Mouse (Mus musculus) 3T3-L1 (cell line): ENCODE results near the gene Piezo1.

ENCODE experiments used
- DNase-seq: peaks from one replicate; pipeline ENCODE4 v3.0.0-alpha.2; 2015; ENCODE audit warnings: low read depth, low spot score

Piezo1 gene

GRCm38 (mm10) chr8:122497912-122498311 lies 53.2 kb downstream of the Piezo1 start:
- DNase-seq: no peak

- no peak for DNase-seq
These were observed 54.0 kb downstream of the Piezo1 start for GRCm38 (mm10) chr8:122497016-122497734.

GRCm38 (mm10) chr8:122488387-122488786 lies 62.7 kb downstream of the Piezo1 start:
- DNase-seq: no peak

- DNase-seq: no peak
These were observed 66.3 kb downstream of the Piezo1 start for GRCm38 (mm10) chr8:122484831-122485230.

- peak; percentile 25 for DNase-seq
These were observed 67.3 kb downstream of the Piezo1 start for GRCm38 (mm10) chr8:122483877-122484276.

GRCm38 (mm10) chr8:122482448-122482847 lies 68.7 kb downstream of the Piezo1 start:
- no peak for DNase-seq

- peak; percentile 77 for DNase-seq
These were observed 75.4 kb downstream of the Piezo1 start, which contains the start of the genes Rnf166 and Ctu2 for GRCm38 (mm10) chr8:122475580-122476320. Gene Rnf166 (minus strand): TSS chr8:122476064. Gene Ctu2 (plus strand): TSS chr8:122476143.

- DNase-seq: peak; percentile 70
These were observed 76.1 kb downstream of the Piezo1 start for GRCm38 (mm10) chr8:122474951-122475560.

- DNase-seq: no peak
These were observed 77.2 kb downstream of the Piezo1 start for GRCm38 (mm10) chr8:122473911-122474421.

GRCm38 (mm10) chr8:122470691-122471090 lies 80.4 kb downstream of the Piezo1 start:
- DNase-seq: no peak

- DNase-seq: no peak
These were observed 81.2 kb downstream of the Piezo1 start for GRCm38 (mm10) chr8:122469965-122470364.

GRCm38 (mm10) chr8:122469407-122469806 lies 81.7 kb downstream of the Piezo1 start:
- no peak for DNase-seq

GRCm38 (mm10) chr8:122467816-122468215 lies 83.3 kb downstream of the Piezo1 start:
- no peak for DNase-seq

- no peak for DNase-seq
These were observed 86.1 kb downstream of the Piezo1 start for GRCm38 (mm10) chr8:122464985-122465384.

GRCm38 (mm10) chr8:122463651-122464640 lies 87.2 kb downstream of the Piezo1 start:
- DNase-seq: no peak

GRCm38 (mm10) chr8:122462510-122462909 lies 88.6 kb downstream of the Piezo1 start:
- DNase-seq: peak; percentile 20

GRCm38 (mm10) chr8:122461473-122462148 lies 89.5 kb downstream of the Piezo1 start:
- DNase-seq: peak; percentile 87

GRCm38 (mm10) chr8:122460524-122461472 lies 90.3 kb downstream of the Piezo1 start, which contains the start of gene Snai3:
Gene Snai3 (minus strand): TSS chr8:122460733.
- peak; percentile 78 for DNase-seq

- no peak for DNase-seq
These were observed 91.1 kb downstream of the Piezo1 start for GRCm38 (mm10) chr8:122459990-122460389.
